Mouse (Mus musculus) liver, postnatal 0 days (tissue): ENCODE results near the gene Wnt7a.

Experiments used
- CTCF ChIP-seq: sonication (generic); IDR thresholded peaks from 2 replicates; pipeline ENCODE4 v1.5.1; 2016; ENCODE audit warnings: antibody characterized with exemption, low read depth
- EP300 ChIP-seq: IDR thresholded peaks from 2 replicates; pipeline ENCODE4 v1.6.1; 2016; ENCODE audit warnings: antibody characterized with exemption, low read depth, mild to moderate bottlenecking

DNA sequence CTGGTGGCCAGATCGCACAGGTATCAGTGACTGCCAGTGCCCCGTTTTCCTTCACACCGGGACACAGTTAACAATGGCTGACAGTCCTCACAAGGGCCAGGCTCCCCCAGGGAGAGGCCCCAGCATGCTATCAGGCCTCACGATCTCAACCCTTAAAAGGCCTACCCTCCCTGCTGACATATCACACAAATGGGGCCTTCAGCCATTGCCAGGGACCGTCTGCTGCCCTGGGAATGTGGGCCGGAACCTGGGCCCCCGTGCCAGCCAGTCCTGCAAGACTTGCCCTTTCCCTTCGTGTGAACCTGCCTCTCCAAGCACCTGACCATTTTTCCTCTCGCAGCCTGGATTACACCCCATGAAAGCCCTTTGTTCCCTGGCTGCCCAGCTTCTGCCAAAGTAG, 61.5 kb downstream of the Wnt7a start:
- no peak for TF ChIP-seq CTCF
- no peak for TF ChIP-seq EP300
